Mouse (Mus musculus): ENCODE data around the gene Mtpn. TPM values are rescaled to one million over a fixed set of nuclear protein-coding genes. Genes with fewer than 3 reads are reported as not detected.

Gene Mtpn
- total RNA-seq (2023; ENCODE audit: inconsistent age): 148 to 175 TPM (median 163 TPM) in 4 replicates

GRCm38 (mm10) chr6:35539304-35540009, at the start of gene Mtpn:
Gene Mtpn, minus strand, starts transcription at chr6:35539888.

Other genes with a start within 250 kb of the Mtpn start
- gene Slc13a4, start 231.8 kb downstream of the Mtpn start, total RNA-seq (2023; ENCODE audit: inconsistent age): not detected in 4 replicates
- not detected in 4 replicates for gene Fam180a, start 213.7 kb downstream of the Mtpn start, total RNA-seq (2023; ENCODE audit: inconsistent age)

All from B cell, adult (primary cell).